In the genomic region with DNA sequence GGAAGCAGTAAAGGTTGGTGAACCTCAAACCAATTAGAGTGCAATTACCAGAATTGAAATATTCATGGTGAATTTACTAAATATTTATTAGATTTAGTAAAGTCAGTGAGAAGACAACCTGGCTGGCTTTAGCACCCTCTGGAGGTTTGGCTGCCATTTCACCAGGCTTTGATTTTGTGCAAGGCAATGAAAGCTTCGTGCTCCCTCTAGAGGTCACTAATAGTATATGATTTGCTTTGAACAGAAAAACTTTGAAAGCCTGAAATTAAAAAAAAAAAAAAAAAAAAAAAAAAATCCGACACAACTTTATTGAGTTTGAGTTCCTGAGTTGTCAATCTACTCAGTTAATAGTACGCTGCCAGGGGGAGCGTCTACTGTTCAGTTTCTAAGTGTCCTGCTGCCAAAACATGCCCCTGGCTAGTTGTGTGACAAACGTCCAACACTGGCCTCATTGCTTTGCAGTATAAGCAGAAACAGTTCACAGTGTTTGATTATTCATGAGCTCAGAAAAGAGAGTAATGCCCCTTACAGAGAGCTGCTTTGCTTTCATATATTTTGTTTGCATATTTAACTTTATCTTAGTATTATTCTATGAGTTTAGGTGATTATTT, we compare ENCODE assay signal across 9 mouse cellular contexts. TPM values are rescaled to one million over a fixed set of nuclear protein-coding genes. Genes with fewer than 3 reads are reported as not detected.
DNase-seq lines count a peak whose midpoint lies in the region; ATAC-seq and TF ChIP-seq lines count a peak whose summit lies in the region.
"Had no signal": no experiment of that assay in that cellular context is flagged by ENCODE, and none has a peak within 500 bp of the region (broad histone marks: within the 10 kb centered on the region; RNA-seq: fewer than 3 reads in every experiment).

No protein-coding gene starts in this region.

- H3K4me2 ChIP-seq in lung, postnatal 0 days (replicated peaks; ENCODE audit: low read depth, low read length) = no peak overlapping the region

- DNase-seq in ES-CJ7 (ENCODE audit: low read depth, low spot score) = peak; percentile 80
- peak; percentile 36 for DNase-seq in adrenal gland, adult 8-10 months
- DNase-seq in embryo, embryonic 10.5 days (ENCODE audit: low spot score) = peak; percentile 92
- DNase-seq in gonadal fat pad, adult 2 months (ENCODE audit: low read depth) = peak; percentile 13
- peak; percentile 73 for DNase-seq in kidney, postnatal 10 days
- DNase-seq in lung, postnatal 0 days (ENCODE audit: low spot score) = peak; percentile 96
- peak; percentile 95 for DNase-seq in retina, embryonic 14.5 days (ENCODE audit: low spot score)
- DNase-seq in urinary bladder, postnatal 36 days (ENCODE audit: low spot score in 2 of 2) = peak; percentile 18 to 60

- H3K36me3 ChIP-seq in lung, postnatal 0 days (ENCODE audit: insufficient read depth, low read length) = no peaks in the 10 kb centered on the region

- H3K27me3 ChIP-seq in lung, postnatal 0 days (replicated peaks; ENCODE audit: insufficient read depth, low read length) = no peaks in the 10 kb centered on the region

- WGBS in lung, postnatal 0 days = 14% methylated on average over 5 of the region's 5 CpGs

- H3K4me3 ChIP-seq in lung, postnatal 0 days (ENCODE audit: low read depth, low read length) = no peak overlapping the region

- TF ChIP-seq CTCF in lung, postnatal 0 days (IDR thresholded peaks at IDR 0.05) = peak; percentile 88

- H3K4me1 ChIP-seq in lung, postnatal 0 days (ENCODE audit: insufficient read depth, low read depth, low read length) = no peaks in the 10 kb centered on the region

- H3K9me3 ChIP-seq in lung, postnatal 0 days (ENCODE audit: low read length) = no peaks in the 10 kb centered on the region

- H3K9ac ChIP-seq in lung, postnatal 0 days (replicated peaks; ENCODE audit: low read depth) = no peak overlapping the region

- H3K27ac ChIP-seq in lung, postnatal 0 days (ENCODE audit: low read length) = no peak overlapping the region

- ATAC-seq in lung, postnatal 0 days = peak; percentile 33; the same call in 1 of the 2 replicates

- no peak for TF ChIP-seq EP300 in lung, postnatal 0 days (IDR thresholded peaks at IDR 0.05)

RNA-seq across cellular contexts. Expression of a gene that starts 27.7 kb away (rescaled TPM):
- total RNA-seq in adrenal gland, adult 8-10 months (2022) = 10 to 100 TPM; 11.5 to 15.7 (median 14.0) TPM
- polyA plus RNA-seq in gonadal fat pad, adult 2 months (2012; rRNA removed) = 8.9 and 10.3 TPM in 2 replicates
- polyA plus RNA-seq in lung, postnatal 0 days (2015; fragmentation: Nextera tagmentation; extraction: Ambion mirVana) = 16.7 and 19.9 TPM in 2 replicates

RNA-seq across cellular contexts. Expression of a gene that starts 28.5 kb away (rescaled TPM):
- 10 to 100 TPM; 15.6 to 30.8 (median 23.5) TPM for total RNA-seq in adrenal gland, adult 8-10 months (2022)
- polyA plus RNA-seq in gonadal fat pad, adult 2 months (2012; rRNA removed) = 3.8 and 4.7 TPM in 2 replicates
- 7.6 and 10.4 TPM in 2 replicates for polyA plus RNA-seq in lung, postnatal 0 days (2015; fragmentation: Nextera tagmentation; extraction: Ambion mirVana)

RNA-seq across cellular contexts. Expression of a gene that starts 54.4 kb away (rescaled TPM):
- not detected for total RNA-seq in adrenal gland, adult 8-10 months (2022)
- not detected in 2 replicates for polyA plus RNA-seq in gonadal fat pad, adult 2 months (2012; rRNA removed)
- polyA plus RNA-seq in lung, postnatal 0 days (2015; fragmentation: Nextera tagmentation; extraction: Ambion mirVana) = 0.33 and 0.52 TPM in 2 replicates
- total RNA-seq: layer of hippocampus, postnatal 36 days had no signal

Comparison
In these comparisons a context has a peak if more than half of its experiments do, and no peak if none do; other contexts are left out.
1. DNase-seq: peak in every context shown above with its lines; median percentile 96 in lung, postnatal 0 days; 95 in retina, embryonic 14.5 days; 92 in embryo, embryonic 10.5 days; 80 in ES-CJ7; 73 in kidney, postnatal 10 days; 39 in urinary bladder, postnatal 36 days; 36 in adrenal gland, adult 8-10 months; 13 in gonadal fat pad, adult 2 months.